Mouse (Mus musculus): Measurements from ENCODE around the gene Dnase1l1. TPM values are rescaled to one million over a fixed set of nuclear protein-coding genes. Genes with fewer than 3 reads are reported as not detected.
A peak's percentile ranks its signal among the peaks of the same experiment; 100 is the strongest.

The Dnase1l1 gene
- total RNA-seq, 2 experiments from 2014 or later: 15.6 to 22.9 TPM

GRCm38 (mm10) chrX:74270902-74271551, 11.1 kb downstream of the Dnase1l1 start:
- no peak; the same call in 1 of the 2 replicates for ATAC-seq (replicated peaks; ENCODE audit: low FRiP score, low TSS enrichment, poor library complexity, severe bottlenecking)

DNA sequence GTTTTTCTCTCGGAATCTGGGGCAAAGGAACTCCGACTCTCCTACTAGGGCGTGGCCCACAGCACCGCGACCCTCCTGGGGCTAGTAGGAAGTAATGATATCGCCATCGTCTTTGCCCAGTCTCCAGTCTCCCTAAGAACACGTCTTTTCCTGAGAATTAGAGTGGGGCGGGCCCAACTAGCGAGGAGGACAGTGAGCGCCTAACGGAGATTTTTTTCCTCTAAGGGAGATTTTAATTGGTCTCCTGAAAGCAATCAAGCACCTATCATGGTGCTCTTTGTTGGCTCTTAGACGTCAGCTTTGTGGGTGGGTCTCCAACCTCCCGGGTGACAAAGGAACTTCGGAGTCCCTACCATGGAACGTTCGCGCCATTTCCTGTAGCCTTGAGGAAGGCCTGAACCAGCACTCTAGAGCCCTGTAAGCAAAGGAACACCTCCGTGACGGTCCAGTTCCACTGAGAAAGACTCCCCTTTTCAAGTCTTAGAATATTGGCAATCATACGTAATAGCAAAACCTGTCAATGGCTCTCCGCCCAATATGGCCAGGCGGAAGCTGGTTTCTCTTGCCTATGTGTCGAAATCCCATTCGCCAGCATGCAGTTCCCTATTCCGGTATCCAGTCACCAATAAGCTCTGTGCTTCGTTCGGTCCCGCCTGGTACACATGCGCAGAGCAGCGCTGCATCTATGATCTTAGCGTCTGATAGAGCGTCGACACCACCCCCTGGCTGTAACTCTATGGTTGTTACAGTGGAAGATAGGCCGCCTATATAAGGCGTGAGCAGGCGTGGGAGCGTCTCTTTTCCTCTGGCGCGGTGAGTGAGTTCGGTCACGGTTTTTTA, 11.9 kb downstream of the Dnase1l1 start, which contains the start of gene Rpl10:
Gene Rpl10, plus strand, starts transcription at position 751 of the 840 bp plus-strand sequence.
- peak; percentile 84 for ATAC-seq (replicated peaks; ENCODE audit: low FRiP score, low TSS enrichment, poor library complexity, severe bottlenecking)

GRCm38 (mm10) chrX:74269736-74270061, 12.4 kb downstream of the Dnase1l1 start:
- peak; percentile 31; the same call in 1 of the 2 replicates for ATAC-seq (replicated peaks; ENCODE audit: low FRiP score, low TSS enrichment, poor library complexity, severe bottlenecking)

- ATAC-seq (replicated peaks; ENCODE audit: low FRiP score, low TSS enrichment, poor library complexity, severe bottlenecking): no peak
Observed at GRCm38 (mm10) chrX:74257746-74258145, 24.4 kb downstream of the Dnase1l1 start.

GRCm38 (mm10) chrX:74254888-74255565, 27.1 kb downstream of the Dnase1l1 start:
- ATAC-seq (replicated peaks; ENCODE audit: low FRiP score, low TSS enrichment, poor library complexity, severe bottlenecking): peak; percentile 56; the same call in 1 of the 2 replicates

- ATAC-seq (replicated peaks; ENCODE audit: low FRiP score, low TSS enrichment, poor library complexity, severe bottlenecking): peak; percentile 97
Observed at GRCm38 (mm10) chrX:74254153-74254887, 27.8 kb downstream of the Dnase1l1 start, which contains the start of gene Emd. Gene Emd (plus strand): TSS chrX:74254687.

DNA sequence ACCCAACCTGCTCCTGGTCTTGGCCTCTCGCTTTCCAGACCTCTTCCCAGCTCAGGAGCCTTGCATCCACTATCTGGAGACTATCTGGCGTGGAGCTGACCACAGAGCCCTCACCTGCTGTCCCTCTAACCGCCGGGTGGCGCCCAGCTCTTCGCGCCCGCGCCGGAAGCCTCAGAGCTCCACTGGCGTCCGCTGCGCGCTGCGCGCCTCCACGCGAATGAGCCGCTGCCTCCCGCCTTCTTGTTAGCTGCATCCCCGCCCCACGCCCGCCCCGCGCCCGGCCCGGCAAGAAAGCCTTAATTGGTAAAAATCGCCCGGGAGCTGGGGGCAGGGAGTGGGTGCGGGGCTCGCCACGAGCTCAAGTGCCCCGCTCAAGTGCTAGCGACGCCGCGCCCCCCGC, 32.5 kb downstream of the Dnase1l1 start, which contains the start of gene Flna:
Gene Flna, minus strand, starts transcription at position 206 of the 400 bp plus-strand sequence.
- no peak for ATAC-seq (replicated peaks; ENCODE audit: low FRiP score, low TSS enrichment, poor library complexity, severe bottlenecking)

GRCm38 (mm10) chrX:74248651-74249050, 33.5 kb downstream of the Dnase1l1 start:
- ATAC-seq (replicated peaks; ENCODE audit: low FRiP score, low TSS enrichment, poor library complexity, severe bottlenecking): no peak

GRCm38 (mm10) chrX:74246693-74247092, 35.4 kb downstream of the Dnase1l1 start:
- no peak for ATAC-seq (replicated peaks; ENCODE audit: low FRiP score, low TSS enrichment, poor library complexity, severe bottlenecking)

DNA sequence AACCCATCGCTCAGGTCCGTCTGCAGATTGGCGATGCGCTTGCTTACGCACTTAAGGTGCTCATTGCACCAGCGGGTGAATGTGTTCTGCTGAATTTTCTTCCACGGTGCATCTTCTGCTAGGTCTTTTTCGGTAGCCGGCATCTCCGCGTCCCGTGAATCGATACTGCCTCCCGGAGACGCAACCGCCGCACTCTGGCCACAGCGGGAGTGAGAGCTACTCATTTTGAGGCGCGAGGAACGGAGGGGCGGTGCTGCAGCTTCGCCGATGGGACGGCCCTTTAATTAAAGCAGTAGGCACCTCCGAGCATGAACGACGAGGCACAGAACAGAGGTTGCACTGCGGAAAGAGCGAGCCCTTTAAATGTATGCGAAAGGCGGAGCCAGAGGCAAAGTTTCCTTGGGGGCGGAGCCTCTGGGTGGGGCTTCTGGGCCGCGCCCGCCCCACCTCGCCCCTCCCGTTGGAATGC, 35.9 kb downstream of the Dnase1l1 start:
- ATAC-seq (replicated peaks; ENCODE audit: low FRiP score, low TSS enrichment, poor library complexity, severe bottlenecking): peak; percentile 79

- ATAC-seq (replicated peaks; ENCODE audit: low FRiP score, low TSS enrichment, poor library complexity, severe bottlenecking): peak; percentile 62
Observed at GRCm38 (mm10) chrX:74245687-74246086, 36.5 kb downstream of the Dnase1l1 start.

DNA sequence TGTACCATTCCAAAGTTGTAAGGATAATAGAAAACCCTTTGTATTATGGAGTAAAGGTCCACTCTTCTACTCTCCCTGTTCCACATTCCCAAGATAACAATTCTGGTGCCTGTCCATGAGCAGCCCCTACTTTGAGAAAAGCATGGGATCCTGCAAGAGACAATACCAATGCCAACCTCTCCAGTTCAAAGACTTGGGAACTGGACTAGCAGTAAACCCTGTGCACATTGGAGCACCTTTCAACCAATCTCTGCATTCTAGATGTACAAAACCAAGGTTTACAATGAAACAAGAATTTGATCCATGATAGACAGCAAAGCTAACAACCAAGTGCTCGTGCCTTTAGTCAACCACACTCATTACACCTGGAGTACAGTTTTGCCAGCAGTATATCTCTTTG, 37.0 kb downstream of the Dnase1l1 start:
- no peak for ATAC-seq (replicated peaks; ENCODE audit: low FRiP score, low TSS enrichment, poor library complexity, severe bottlenecking)

GRCm38 (mm10) chrX:74244614-74245083, 37.5 kb downstream of the Dnase1l1 start:
- ATAC-seq (replicated peaks; ENCODE audit: low FRiP score, low TSS enrichment, poor library complexity, severe bottlenecking): no peak

DNA sequence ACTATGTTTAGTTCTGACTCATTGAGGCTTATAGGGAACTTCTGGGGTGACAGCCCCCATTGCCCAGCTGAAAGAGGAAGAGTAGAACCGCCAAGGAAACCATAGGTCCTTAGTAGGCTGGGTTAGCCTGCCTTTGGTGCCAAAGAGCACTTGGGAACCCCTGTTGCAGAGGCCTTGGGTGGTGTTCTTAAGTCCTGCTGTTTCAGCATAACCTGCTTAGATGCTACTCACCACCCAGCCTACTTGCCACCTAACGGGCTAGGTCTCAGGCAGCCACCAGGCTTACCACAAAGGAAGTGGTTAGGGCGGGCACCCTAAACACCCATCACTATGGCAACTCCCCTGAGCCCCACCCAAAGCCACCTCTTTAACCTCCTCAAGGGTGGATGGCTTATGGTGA, 38.3 kb downstream of the Dnase1l1 start:
- ATAC-seq (replicated peaks; ENCODE audit: low FRiP score, low TSS enrichment, poor library complexity, severe bottlenecking): peak; percentile 83

DNA sequence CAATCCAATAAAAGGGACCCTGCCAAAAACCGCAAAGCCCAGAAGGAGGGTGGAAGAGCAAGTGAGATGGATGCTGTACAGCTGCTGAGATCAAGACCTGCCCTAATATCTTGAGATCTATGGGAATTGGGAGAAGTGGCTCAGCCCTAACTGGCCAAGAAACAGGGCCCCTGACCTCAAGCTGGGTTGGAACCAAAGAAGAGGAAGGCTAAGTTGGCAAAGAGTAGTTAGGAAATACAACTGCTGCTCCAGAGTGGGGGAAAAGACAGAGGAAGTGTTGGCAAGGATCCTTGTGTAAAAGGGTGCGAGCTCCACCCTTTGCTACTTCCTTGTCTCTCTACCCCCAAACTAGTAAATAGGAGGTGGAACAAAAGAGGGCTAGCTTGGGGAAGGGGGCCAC, 38.7 kb downstream of the Dnase1l1 start:
- ATAC-seq (replicated peaks; ENCODE audit: low FRiP score, low TSS enrichment, poor library complexity, severe bottlenecking): no peak

DNA sequence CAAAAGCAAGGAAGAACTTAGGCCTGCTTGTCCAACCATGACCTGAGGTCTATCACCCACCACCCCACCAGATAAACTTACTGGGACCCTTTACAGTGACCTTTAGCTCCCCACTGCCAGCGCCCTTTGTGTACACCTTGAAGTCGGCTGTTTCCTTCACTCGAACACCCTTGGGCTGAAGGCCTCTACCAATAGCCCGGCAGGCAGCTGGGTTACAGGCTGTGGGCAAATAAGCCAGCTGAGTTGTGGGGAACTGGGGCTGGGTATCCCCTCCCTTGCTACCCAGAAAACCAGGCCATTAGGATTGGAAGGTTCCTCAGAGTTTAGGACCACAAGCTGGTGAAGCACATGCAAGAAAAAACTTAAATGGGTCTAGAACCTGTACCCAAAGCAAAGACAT, 41.8 kb downstream of the Dnase1l1 start:
- no peak for ATAC-seq (replicated peaks; ENCODE audit: low FRiP score, low TSS enrichment, poor library complexity, severe bottlenecking)

- ATAC-seq (replicated peaks; ENCODE audit: low FRiP score, low TSS enrichment, poor library complexity, severe bottlenecking): no peak
Observed at GRCm38 (mm10) chrX:74233196-74233595, 48.9 kb downstream of the Dnase1l1 start.

DNA sequence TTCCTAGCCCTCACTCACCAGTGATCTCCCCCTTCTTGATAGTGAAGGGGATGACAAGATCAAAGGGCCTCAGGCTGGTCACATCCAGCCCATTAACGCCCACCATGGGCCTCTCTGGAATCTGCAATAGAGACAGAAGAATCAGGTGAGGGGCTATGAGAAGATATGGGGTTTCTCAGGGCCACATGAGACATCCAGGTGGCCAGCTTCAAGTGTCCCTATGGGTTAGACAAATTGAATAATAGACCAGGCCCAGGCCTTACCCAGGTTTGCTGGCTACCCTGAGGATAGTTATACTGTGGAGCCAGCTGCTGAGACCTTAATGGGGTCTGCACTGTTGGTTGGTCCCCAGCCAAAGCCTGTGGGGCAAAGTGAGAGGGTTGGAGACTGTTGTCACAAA, 52.1 kb downstream of the Dnase1l1 start:
- ATAC-seq (replicated peaks; ENCODE audit: low FRiP score, low TSS enrichment, poor library complexity, severe bottlenecking): no peak
